Mouse (Mus musculus) mouse trophoblast stem cell (cell line): ENCODE measurements around the gene Jazf1.

Experiments
- in situ Hi-C, 2 experiments: fragments of 300-500 bp; cut with MseI, MboI; formaldehyde crosslinking; loops; 2 replicates in 1 of 2; 3 replicates in 1 of 2; pipeline ENCODE4 v1.15.1; 2025

Jazf1 gene

GRCm38 (mm10) chr6:52818041-52818440 is 250.4 kb downstream of the Jazf1 start:
- in situ Hi-C loops: no loop called here

GRCm38 (mm10) chr6:52817203-52817874 is 251.1 kb downstream of the Jazf1 start:
- in situ Hi-C loops: no loop called here

GRCm38 (mm10) chr6:52805237-52805856 is 263.1 kb downstream of the Jazf1 start:
- in situ Hi-C loops: no loop called here

GRCm38 (mm10) chr6:52802181-52802580 is 266.2 kb downstream of the Jazf1 start:
- in situ Hi-C loops: no loop called here

GRCm38 (mm10) chr6:52797252-52797800 is 271.1 kb downstream of the Jazf1 start:
- in situ Hi-C loops: no loop called here

GRCm38 (mm10) chr6:52796691-52797090 is 271.7 kb downstream of the Jazf1 start:
- in situ Hi-C loops: no loop called here

GRCm38 (mm10) chr6:52796035-52796598 is 272.3 kb downstream of the Jazf1 start:
- in situ Hi-C loops: no loop called here

GRCm38 (mm10) chr6:52795029-52795841 is 273.2 kb downstream of the Jazf1 start:
- in situ Hi-C loops: no loop called here

- in situ Hi-C loops: no loop called here
These were observed 276.0 kb downstream of the Jazf1 start for GRCm38 (mm10) chr6:52792455-52792854.

- in situ Hi-C loops: no loop called here
These were observed 277.6 kb downstream of the Jazf1 start for GRCm38 (mm10) chr6:52790781-52791180.

GRCm38 (mm10) chr6:52790316-52790715 is 278.1 kb downstream of the Jazf1 start:
- in situ Hi-C loops: no loop called here

- in situ Hi-C loops: no loop called here
These were observed 288.9 kb downstream of the Jazf1 start for GRCm38 (mm10) chr6:52779546-52779945.

- in situ Hi-C loops: no loop called here
These were observed 289.9 kb downstream of the Jazf1 start for GRCm38 (mm10) chr6:52778523-52778922.

- in situ Hi-C loops: no loop called here
These were observed 291.4 kb downstream of the Jazf1 start for GRCm38 (mm10) chr6:52777034-52777433.

- in situ Hi-C loops: no loop called here
These were observed 292.5 kb downstream of the Jazf1 start for GRCm38 (mm10) chr6:52775956-52776355.

- in situ Hi-C loops: no loop called here
These were observed 293.1 kb downstream of the Jazf1 start for GRCm38 (mm10) chr6:52775350-52775749.

- in situ Hi-C loops: no loop called here
These were observed 295.3 kb downstream of the Jazf1 start for GRCm38 (mm10) chr6:52773132-52773531.

GRCm38 (mm10) chr6:52770789-52771188 is 297.6 kb downstream of the Jazf1 start:
- in situ Hi-C loops: no loop called here

- in situ Hi-C loops: no loop called here
These were observed 303.2 kb downstream of the Jazf1 start for GRCm38 (mm10) chr6:52765206-52765605.

- in situ Hi-C loops: no loop called here
These were observed 315.6 kb downstream of the Jazf1 start for GRCm38 (mm10) chr6:52752832-52753231.

- in situ Hi-C loops: loop anchor here in 1 of 2 experiments (25.0 kb wide), 1 partner anchor 472 kb away; the partner anchor contains the start of gene Hoxa13
These were observed 333.8 kb downstream of the Jazf1 start for GRCm38 (mm10) chr6:52734630-52735029.

- in situ Hi-C loops: loop anchor here in 1 of 2 experiments (25.0 kb wide), 1 partner anchor 468 kb away; the partner anchor contains the start of gene Hoxa13
These were observed 338.1 kb downstream of the Jazf1 start for GRCm38 (mm10) chr6:52730338-52730737.
